Mouse (Mus musculus) ES-E14 (cell line): ENCODE results near the gene Hormad2. TPM values are rescaled to one million over a fixed set of nuclear protein-coding genes. Genes with fewer than 3 reads are reported as not detected.

Source experiments
- DNase-seq: peaks from one replicate; pipeline ENCODE4 v3.0.0-alpha.2; 2013; ENCODE audit warnings: low read depth, low spot score
- H3K27ac ChIP-seq: 2 replicates; pipeline ENCODE4 v1.5.1; 2012; ENCODE audit warnings: low read depth, mild to moderate bottlenecking, low read length, moderate library complexity, mixed read lengths; ENCODE audit not compliant: poor library complexity, insufficient read depth, severe bottlenecking
- H3K36me3 ChIP-seq: 2 replicates; pipeline ENCODE4 v1.6.1; 2012; ENCODE audit warnings: mild to moderate bottlenecking, low read length, moderate library complexity, mixed read lengths; ENCODE audit not compliant: control insufficient read depth, poor library complexity, insufficient read depth, severe bottlenecking
- H3K4me1 ChIP-seq, 2 experiments: fragments of 150-350 bp in 1 of 2; sonication (generic) in 1 of 2; 2 replicates each; pipeline ENCODE4 v1.6.1; 2012; ENCODE audit warnings: low read length in 2 of 2, mild to moderate bottlenecking in 1 of 2, mixed read lengths in 1 of 2; ENCODE audit not compliant: control insufficient read depth in 2 of 2, insufficient read depth in 2 of 2, poor library complexity in 1 of 2
- H3K4me3 ChIP-seq, 2 experiments: fragments of 150-350 bp in 1 of 2; sonication (generic) in 1 of 2; 2 replicates each; pipeline ENCODE4 v1.5.1; 2012; ENCODE audit warnings: low read length in 2 of 2, low read depth in 1 of 2, mild to moderate bottlenecking in 1 of 2, mixed read lengths in 1 of 2; ENCODE audit not compliant: insufficient read depth in 1 of 2, poor library complexity in 1 of 2, severe bottlenecking in 1 of 2
- H3K9ac ChIP-seq: 2 replicates; pipeline ENCODE4 v1.6.1; 2012; ENCODE audit warnings: low read depth, mild to moderate bottlenecking, low read length, mixed read lengths; ENCODE audit not compliant: poor library complexity, insufficient read depth, severe bottlenecking
- H3K9me3 ChIP-seq: fragments of 150-350 bp; sonication (generic); 2 replicates; pipeline ENCODE4 v1.6.1; 2012; ENCODE audit warnings: low read depth, mild to moderate bottlenecking, low read length; ENCODE audit not compliant: control insufficient read depth, insufficient read depth
- CHD2 ChIP-seq: IDR thresholded peaks from 2 replicates; pipeline ENCODE4 v1.6.1; 2014; ENCODE audit warnings: mild to moderate bottlenecking, low read depth, low read length, inconsistent platforms
- HCFC1 ChIP-seq: IDR thresholded peaks from 2 replicates; pipeline ENCODE4 v1.6.1; 2012; ENCODE audit warnings: low read length, inconsistent platforms, borderline replicate concordance; ENCODE audit not compliant: insufficient read depth
- MAFK ChIP-seq: IDR thresholded peaks from 2 replicates; pipeline ENCODE4 v1.6.1; 2014; ENCODE audit warnings: mild to moderate bottlenecking, low read depth, low read length, inconsistent platforms; ENCODE audit not compliant: insufficient read depth
- ZC3H11A ChIP-seq: IDR thresholded peaks from 2 replicates; pipeline ENCODE4 v1.6.1; 2012; ENCODE audit warnings: low read depth, mild to moderate bottlenecking, inconsistent platforms, low read length, borderline replicate concordance
- ZNF384 ChIP-seq: IDR thresholded peaks from 2 replicates; pipeline ENCODE4 v1.6.1; 2012; ENCODE audit warnings: low read depth, low read length, inconsistent platforms
- in situ Hi-C, 2 experiments: fragments of 600-800 bp; cut with MboI; formaldehyde crosslinking; loops; one replicate each; pipeline ENCODE4 v1.15.1; 2025; ENCODE audit warnings: low sequenced_read_pairs in 2 of 2, inconsistent platforms in 1 of 2; ENCODE audit not compliant: unreplicated experiment in 2 of 2
- total RNA-seq: library from RNA; depleted of rRNA; stranded (reverse); fragments of 300-350 nt; gene quantifications from 2 replicates; pipeline ENCODE4 v1.2.3, GENCODE M21; 2012

Hormad2 gene
- total RNA-seq, 1 experiment, result 11.6 TPM

DNA sequence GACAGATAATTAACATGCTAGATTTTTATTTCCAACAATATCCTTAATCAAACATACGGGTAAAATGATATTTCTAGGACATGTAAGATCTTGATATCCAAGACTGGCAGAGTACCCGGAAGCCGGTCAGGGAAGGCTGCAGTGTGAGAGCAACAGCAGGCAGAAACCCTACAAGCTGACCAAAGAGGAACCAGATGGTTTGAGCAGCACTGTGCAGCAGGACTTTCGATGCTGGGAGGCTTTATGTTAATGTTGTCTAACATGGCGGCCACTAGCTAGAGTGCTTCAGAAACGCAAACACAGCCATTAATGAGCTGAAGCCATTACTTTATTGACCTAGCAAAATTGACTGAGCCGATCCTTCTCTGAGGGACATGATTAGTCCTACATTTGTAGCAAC, 58.6 kb downstream of the Hormad2 start:
- H3K9ac ChIP-seq, result no peak overlapping the region
- H3K27ac ChIP-seq, result no peak overlapping the region
- in situ Hi-C loops, result no loop called here
- no peak for DNase-seq
- no peak overlapping the region for H3K4me3 ChIP-seq
- H3K36me3 ChIP-seq, result no peaks in the 10 kb centered on the region
- H3K4me1 ChIP-seq, result peaks cover 0 to 4% of the 10 kb centered on the region in 2 experiments; a peak in 1 of 4 replicates
- H3K9me3 ChIP-seq, result no peaks in the 10 kb centered on the region
- TF ChIP-seq CHD2, result no peak
- TF ChIP-seq ZNF384, result no peak
- TF ChIP-seq ZC3H11A, result no peak
- no peak for TF ChIP-seq HCFC1
- TF ChIP-seq MAFK, result no peak

DNA sequence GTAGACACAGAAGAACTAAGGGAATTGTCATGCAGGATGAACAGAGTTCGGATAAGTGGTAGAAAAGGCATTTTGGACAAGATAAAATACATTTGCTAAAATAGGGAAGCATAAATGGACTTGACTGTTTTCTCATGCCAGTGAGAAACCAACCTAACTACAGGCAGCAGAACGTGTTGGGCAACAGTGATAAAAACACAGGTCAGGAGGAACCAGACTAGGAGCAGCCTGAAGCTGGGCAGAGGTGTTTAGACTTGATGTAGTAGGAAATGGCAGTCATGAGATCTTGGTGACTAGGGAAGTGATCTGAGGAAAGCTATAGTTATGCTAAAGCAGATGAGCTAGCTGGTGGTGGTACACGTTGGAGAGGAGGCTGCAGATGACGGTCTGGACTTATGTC, 61.0 kb downstream of the Hormad2 start:
- H3K9ac ChIP-seq, result no peak overlapping the region
- TF ChIP-seq MAFK (no peak), ZC3H11A (no peak), CHD2 (no peak), HCFC1 (no peak), ZNF384 (no peak)
- no peak overlapping the region for H3K27ac ChIP-seq
- in situ Hi-C loops, result no loop called here
- no peaks in the 10 kb centered on the region for H3K36me3 ChIP-seq
- H3K4me3 ChIP-seq, result no peak overlapping the region
- peaks cover 0 to 4% of the 10 kb centered on the region in 2 experiments; a peak in 1 of 4 replicates for H3K4me1 ChIP-seq
- DNase-seq, result peak; percentile 15
- H3K9me3 ChIP-seq, result no peaks in the 10 kb centered on the region

DNA sequence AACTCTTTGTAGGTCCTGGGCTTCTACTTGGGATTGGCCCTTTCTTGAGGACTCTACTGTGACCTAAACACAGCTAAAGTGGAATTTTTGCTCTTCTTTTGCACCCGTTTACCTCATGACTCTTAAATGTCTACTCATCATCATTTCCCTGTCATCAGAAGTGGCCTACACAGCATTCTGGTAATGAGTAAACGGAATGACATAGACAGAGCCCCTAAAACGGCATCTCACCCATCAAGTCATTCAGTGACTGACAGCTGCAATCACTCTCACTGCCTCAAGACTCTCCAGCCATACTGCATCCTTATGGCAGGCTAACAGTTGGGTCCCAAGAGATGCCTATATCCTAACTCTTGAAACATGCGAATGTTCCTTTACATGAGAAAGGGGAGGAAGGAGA, 74.5 kb downstream of the Hormad2 start:
- H3K9ac ChIP-seq, result no peak overlapping the region
- H3K4me3 ChIP-seq, result no peak overlapping the region
- H3K36me3 ChIP-seq, result no peaks in the 10 kb centered on the region
- no peaks in the 10 kb centered on the region for H3K9me3 ChIP-seq
- in situ Hi-C loops, result no loop called here
- H3K4me1 ChIP-seq, result no peaks in the 10 kb centered on the region
- DNase-seq, result no peak
- TF ChIP-seq ZC3H11A, result no peak
- TF ChIP-seq HCFC1, result no peak
- TF ChIP-seq CHD2, result no peak
- no peak for TF ChIP-seq MAFK
- TF ChIP-seq ZNF384, result no peak
- no peak overlapping the region for H3K27ac ChIP-seq

DNA sequence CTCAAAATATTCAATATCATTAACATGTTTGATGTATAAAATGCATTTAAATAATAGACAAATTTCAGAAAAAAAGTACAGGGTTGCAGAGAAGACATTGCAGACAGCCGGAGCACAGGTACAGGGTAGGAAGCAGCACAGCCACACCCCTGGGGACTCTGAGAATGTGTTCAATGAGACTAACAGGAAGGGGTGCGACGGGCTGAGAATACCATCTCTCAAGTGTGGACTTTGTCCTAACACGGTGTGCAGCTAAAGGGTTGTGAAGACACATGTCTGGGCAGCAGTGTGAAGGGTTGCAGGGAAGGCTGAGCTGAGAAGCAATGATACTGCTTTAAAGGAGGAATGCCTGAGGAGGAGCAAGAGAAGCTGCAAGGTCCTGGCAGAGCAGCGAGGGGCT, 85.5 kb downstream of the Hormad2 start:
- TF ChIP-seq CHD2, result no peak
- no peak for TF ChIP-seq HCFC1
- no peak for TF ChIP-seq ZC3H11A
- TF ChIP-seq MAFK, result no peak
- no peak for TF ChIP-seq ZNF384
- DNase-seq, result peak; percentile 11
- Histone ChIP-seq H3K9ac (no peak overlapping the region), H3K36me3 (no peaks in the 10 kb centered on the region), H3K27ac (no peak overlapping the region), H3K4me3 (no peak overlapping the region), H3K4me1 (peaks cover 0 to 4% of the 10 kb centered on the region in 2 experiments; a peak in 2 of 4 replicates), H3K9me3 (no peaks in the 10 kb centered on the region)
- in situ Hi-C loops, result no loop called here

DNA sequence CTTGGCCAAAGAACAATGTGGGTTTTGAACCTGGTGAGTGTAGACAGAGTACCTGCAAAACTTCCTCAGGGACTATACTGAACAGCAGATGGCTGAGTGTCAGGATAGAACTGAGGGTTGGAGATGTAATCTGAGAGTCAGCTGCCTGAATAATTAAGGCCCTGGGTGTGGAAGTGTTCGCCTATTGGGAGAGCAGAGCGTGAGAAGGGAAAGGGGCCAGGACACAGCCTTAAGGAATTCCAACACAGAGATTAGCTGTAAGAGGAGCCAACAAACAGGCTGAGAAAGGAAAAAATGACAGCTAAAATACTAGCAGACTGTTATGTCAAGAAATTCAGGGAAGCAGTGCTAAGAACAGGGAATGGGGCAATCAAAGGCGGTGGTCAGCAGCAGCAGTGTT, 88.3 kb downstream of the Hormad2 start:
- no peaks in the 10 kb centered on the region for H3K36me3 ChIP-seq
- TF ChIP-seq MAFK (no peak), ZNF384 (no peak), CHD2 (no peak), ZC3H11A (no peak), HCFC1 (no peak)
- peaks cover 0 to 4% of the 10 kb centered on the region in 2 experiments; a peak in 2 of 4 replicates for H3K4me1 ChIP-seq
- no peak overlapping the region for H3K9ac ChIP-seq
- no peaks in the 10 kb centered on the region for H3K9me3 ChIP-seq
- no peak overlapping the region for H3K4me3 ChIP-seq
- in situ Hi-C loops, result no loop called here
- no peak for DNase-seq
- no peak overlapping the region for H3K27ac ChIP-seq
